Mouse (Mus musculus) olfactory bulb, adult 2 months (tissue): Measurements from ENCODE around the gene Polr1c. TPM values are rescaled to one million over a fixed set of nuclear protein-coding genes. Genes with fewer than 3 reads are reported as not detected.

Experiments used
- H3K27ac ChIP-seq: fragments of 200-500 bp; 2 replicates; pipeline ENCODE4 v1.5.1; 2012; ENCODE audit warnings: low read depth, low read length; ENCODE audit not compliant: insufficient read depth
- H3K4me1 ChIP-seq: fragments of 200-500 bp; 2 replicates; pipeline ENCODE4 v1.6.1; 2012; ENCODE audit warnings: low read length; ENCODE audit not compliant: control insufficient read depth, insufficient read depth
- H3K4me3 ChIP-seq: fragments of 200-500 bp; 2 replicates; pipeline ENCODE4 v1.5.1; 2012; ENCODE audit warnings: mild to moderate bottlenecking, low read depth, low read length, moderate library complexity; ENCODE audit not compliant: insufficient read depth
- CTCF ChIP-seq: fragments of 200-500 bp; IDR thresholded peaks from 2 replicates; pipeline ENCODE4 v1.5.1; 2012; ENCODE audit warnings: low read depth, mild to moderate bottlenecking, low read length, moderate library complexity; ENCODE audit not compliant: insufficient read depth
- POLR2A ChIP-seq: fragments of 200-500 bp; IDR thresholded peaks from 2 replicates; pipeline ENCODE4 v1.6.1; 2012; ENCODE audit warnings: mild to moderate bottlenecking, low read depth, low read length, moderate library complexity; ENCODE audit not compliant: insufficient read depth
- WGBS: fragments of 180-500 bp; shearing (Covaris S2); methylation state at CpG from one replicate; pipeline ENCODE4 v1.1.7; 2018; 5-methylcytosine and 5-hydroxymethylcytosine counted together
- polyA plus RNA-seq: library from polyadenylated mRNA; stranded (reverse); fragments of >200 nt; gene quantifications from 2 replicates; pipeline ENCODE4 v1.2.4, GENCODE M21; 2012; ENCODE audit warnings: low replicate concordance; ENCODE audit not compliant: missing spikeins, insufficient read depth, insufficient read length

The Polr1c gene
- polyA plus RNA-seq, 1 experiment: not detected

GRCm38 (mm10) chr17:46254106-46254505 is 6.3 kb upstream of the Polr1c start:
- under 1% methylated on average over 47 of the region's 54 CpGs for WGBS
- Histone ChIP-seq H3K27ac (no peak overlapping the region), H3K4me3 (peak overlapping the region; percentile 70), H3K4me1 (peaks cover 20% of the 10 kb centered on the region)
- TF ChIP-seq POLR2A (no peak), CTCF (no peak)

- H3K4me3 ChIP-seq: peak within 1 kb of the TSS; percentile 70
- 0 out of 2 replicates have a peak within 1 kb of the TSS, but pooled peaks have one; percentile 1 for H3K27ac ChIP-seq
- H3K4me1 ChIP-seq: peaks cover 25% of the 10 kb centered on the region
- 1% methylated on average over 48 of the region's 48 CpGs for WGBS
- TF ChIP-seq POLR2A (peak; percentile 58; the same call in 1 of the 2 replicates), CTCF (no peak)
Observed at GRCm38 (mm10) chr17:46253452-46254084, 5.7 kb upstream of the Polr1c start, which contains the start of gene Lrrc73. Gene Lrrc73 (plus strand): TSS chr17:46253531.

GRCm38 (mm10) chr17:46252571-46253451 is 5.0 kb upstream of the Polr1c start:
- WGBS: 32% methylated on average over 14 of the region's 14 CpGs
- TF ChIP-seq POLR2A (no peak), CTCF (no peak)
- H3K4me1 ChIP-seq: peaks cover 26% of the 10 kb centered on the region
- 0 out of 2 replicates have a peak overlapping the region, but pooled peaks have one; percentile 70 for H3K4me3 ChIP-seq
- no peak overlapping the region for H3K27ac ChIP-seq

GRCm38 (mm10) chr17:46251174-46251573 is 3.3 kb upstream of the Polr1c start:
- WGBS: 80% methylated on average over 7 of the region's 7 CpGs
- Histone ChIP-seq H3K27ac (no peak overlapping the region), H3K4me1 (peaks cover 29% of the 10 kb centered on the region)

GRCm38 (mm10) chr17:46248189-46248522 is 302 bp upstream of the Polr1c start:
- Histone ChIP-seq H3K4me3 (peak overlapping the region; percentile 85), H3K27ac (peak overlapping the region; percentile 66), H3K4me1 (peaks cover 13% of the 10 kb centered on the region)
- no peak for TF ChIP-seq CTCF
- TF ChIP-seq POLR2A: no peak
- WGBS: under 1% methylated on average over 37 of the region's 37 CpGs

More at GRCm38 (mm10) chr17:46251174-46251573, 3.3 kb upstream of the Polr1c start:
- no peak overlapping the region for H3K4me3 ChIP-seq
- TF ChIP-seq POLR2A: no peak
- TF ChIP-seq CTCF: no peak

GRCm38 (mm10) chr17:46244579-46244978 is 3.3 kb downstream of the Polr1c start:
- no peak overlapping the region for H3K4me3 ChIP-seq
- TF ChIP-seq CTCF: no peak
- no peak for TF ChIP-seq POLR2A
- H3K27ac ChIP-seq: no peak overlapping the region
- H3K4me1 ChIP-seq: peaks cover 12% of the 10 kb centered on the region
- 69% methylated on average over 10 of the region's 10 CpGs for WGBS

GRCm38 (mm10) chr17:46243624-46244023 is 4.2 kb downstream of the Polr1c start:
- peaks cover 4% of the 10 kb centered on the region for H3K4me1 ChIP-seq
- no peak overlapping the region for H3K4me3 ChIP-seq
- TF ChIP-seq CTCF (no peak), POLR2A (no peak)
- H3K27ac ChIP-seq: no peak overlapping the region
- 28% methylated on average over 2 of the region's 2 CpGs for WGBS

- WGBS: 84% methylated on average over 4 of the region's 4 CpGs
- TF ChIP-seq CTCF (no peak), POLR2A (no peak)
- Histone ChIP-seq H3K27ac (no peak overlapping the region), H3K4me3 (no peak overlapping the region), H3K4me1 (peaks cover 3% of the 10 kb centered on the region)
Observed at GRCm38 (mm10) chr17:46242993-46243392, 4.9 kb downstream of the Polr1c start.

- 83% methylated on average over 13 of the region's 13 CpGs for WGBS
Observed at GRCm38 (mm10) chr17:46242274-46242673, 5.6 kb downstream of the Polr1c start.

More at GRCm38 (mm10) chr17:46242274-46242673, 5.6 kb downstream of the Polr1c start:
- H3K4me3 ChIP-seq: no peak overlapping the region
- TF ChIP-seq CTCF: no peak
- no peak for TF ChIP-seq POLR2A
- H3K4me1 ChIP-seq: peaks cover 3% of the 10 kb centered on the region
- H3K27ac ChIP-seq: no peak overlapping the region
